Mouse (Mus musculus) mouse trophoblast stem cell (cell line): Measurements from ENCODE around the gene Car10.

Source experiments
- in situ Hi-C, 2 experiments: fragments of 300-500 bp; cut with MseI, MboI; formaldehyde crosslinking; loops; 2 replicates in 1 of 2; 3 replicates in 1 of 2; pipeline ENCODE4 v1.15.1; 2025

The Car10 gene

DNA sequence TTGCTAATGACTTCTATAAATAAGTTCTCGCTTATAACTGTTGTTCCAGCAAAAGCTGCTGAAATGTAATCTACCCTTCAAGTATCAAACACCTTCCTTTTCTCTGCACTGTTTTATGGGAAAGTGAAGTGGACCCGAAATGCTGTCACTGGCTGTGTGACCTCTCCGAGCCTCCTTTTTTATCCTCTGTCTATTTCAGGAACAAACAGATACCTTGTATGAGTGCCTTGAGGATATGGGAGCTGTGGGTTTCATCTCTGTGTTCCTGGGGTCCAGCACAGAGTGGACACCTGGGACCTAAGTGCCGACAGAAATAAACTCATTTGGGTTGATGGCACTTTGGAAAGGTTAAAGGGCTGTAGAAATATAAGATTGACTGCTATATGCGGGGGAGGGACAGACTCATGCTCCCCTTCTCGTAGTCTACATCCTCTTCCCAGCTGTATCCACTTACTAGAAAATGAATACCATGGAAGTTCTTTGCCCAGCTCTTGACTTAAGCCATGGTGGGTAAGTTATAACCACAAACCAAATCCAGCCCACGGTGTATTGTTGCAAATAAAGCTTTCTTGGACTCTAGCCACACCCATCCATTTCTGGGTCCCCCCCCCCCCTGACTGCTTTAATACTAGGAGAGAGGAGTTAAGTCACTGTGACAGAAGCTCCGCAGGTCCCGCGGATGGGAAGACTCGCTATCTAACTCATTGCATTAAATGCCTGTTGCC, 474.3 kb downstream of the Car10 start:
- in situ Hi-C loops = no loop called here

DNA sequence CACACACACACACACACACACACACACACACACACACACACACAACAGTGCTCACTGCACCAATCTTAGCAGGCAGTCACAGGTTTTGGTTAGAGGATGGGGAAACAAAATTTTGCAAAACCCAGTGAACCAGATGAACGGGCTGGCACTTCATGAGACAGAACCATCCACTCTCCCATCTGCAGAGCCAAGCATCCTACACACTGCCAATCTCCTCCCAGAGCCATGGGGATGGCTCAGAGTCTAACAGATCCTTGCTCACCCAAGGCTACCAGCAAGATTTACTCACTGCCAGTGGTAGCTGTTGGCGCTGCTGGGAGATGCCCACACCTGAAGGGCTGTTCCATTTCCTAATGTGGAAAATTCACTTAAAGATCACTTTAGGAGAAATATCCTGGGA, 479.6 kb downstream of the Car10 start:
- in situ Hi-C loops = no loop called here

DNA sequence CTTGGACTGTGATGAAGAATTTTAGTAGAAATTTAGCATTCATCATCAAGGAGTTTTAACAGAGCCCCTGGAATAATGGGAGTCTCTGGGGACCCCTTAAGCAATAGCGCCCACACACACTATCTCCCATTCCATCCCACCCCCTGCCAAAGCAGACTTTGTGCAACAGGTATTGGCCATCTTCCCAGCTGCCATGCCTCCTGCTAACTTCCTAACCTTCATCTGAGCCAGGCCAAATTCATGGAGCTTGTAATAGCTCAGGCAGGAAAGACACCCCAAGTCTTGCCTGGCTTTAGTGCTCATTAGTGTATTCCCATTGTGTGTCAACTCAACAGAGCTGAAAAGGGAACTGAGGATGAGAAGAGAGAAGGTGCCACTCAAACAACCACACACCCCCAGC, 481.8 kb downstream of the Car10 start:
- in situ Hi-C loops = no loop called here

DNA sequence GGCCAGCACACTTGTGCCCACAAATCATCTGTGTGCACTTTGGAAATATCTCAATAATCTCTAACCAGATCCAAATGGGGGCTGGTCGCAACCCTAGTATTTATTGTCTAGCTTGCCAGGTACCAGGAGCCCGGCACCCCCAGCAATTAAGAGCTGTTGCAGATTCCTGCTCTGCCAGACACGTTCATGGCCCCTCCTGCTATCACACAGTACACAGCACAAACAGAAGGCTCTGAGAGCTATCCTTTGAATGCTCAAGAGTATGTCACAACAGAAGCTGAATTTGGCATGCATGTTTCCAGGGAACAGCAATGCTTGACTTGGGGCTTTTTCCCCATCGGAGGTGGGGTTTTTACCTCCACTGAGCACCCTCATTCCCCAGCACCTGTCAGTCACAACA, 483.5 kb downstream of the Car10 start:
- in situ Hi-C loops = no loop called here

DNA sequence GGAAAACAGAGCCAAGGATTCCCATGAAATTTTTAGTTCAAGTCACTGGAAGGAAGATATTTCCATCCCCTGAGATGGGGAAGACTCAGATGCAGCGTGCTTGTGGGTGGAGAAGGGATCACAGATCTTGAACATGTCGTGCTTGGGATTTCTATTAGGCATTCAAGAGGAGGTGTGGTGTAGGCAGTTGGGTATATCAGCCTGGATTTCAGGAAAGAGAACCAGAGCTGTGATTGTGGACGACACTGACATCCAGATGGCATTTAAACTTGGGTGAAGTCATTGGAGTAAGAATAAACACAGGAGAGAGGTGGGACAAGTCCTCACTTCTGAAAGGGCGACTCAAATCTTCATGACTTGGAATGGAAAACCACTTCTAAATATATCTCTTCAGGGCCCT, 490.0 kb downstream of the Car10 start:
- in situ Hi-C loops = no loop called here

DNA sequence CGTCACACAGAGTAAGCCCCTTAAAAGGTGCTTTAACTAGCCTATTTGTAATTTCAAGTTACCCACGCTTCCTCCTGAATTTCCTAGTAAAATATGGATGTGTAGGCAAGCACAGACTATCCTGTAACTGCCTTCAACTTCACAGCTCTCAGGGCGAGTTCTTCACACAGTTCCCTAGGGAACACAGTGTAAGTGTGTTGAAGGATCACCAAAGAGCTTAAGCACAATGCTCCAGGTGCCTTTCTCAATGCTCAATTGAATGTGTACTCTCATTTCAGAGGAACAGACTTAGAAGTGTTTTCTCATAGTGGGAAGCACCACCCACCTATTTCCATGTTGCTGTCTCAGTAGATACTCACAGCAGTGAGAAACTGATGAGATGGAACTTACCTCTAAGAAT, 492.8 kb downstream of the Car10 start:
- in situ Hi-C loops = no loop called here

DNA sequence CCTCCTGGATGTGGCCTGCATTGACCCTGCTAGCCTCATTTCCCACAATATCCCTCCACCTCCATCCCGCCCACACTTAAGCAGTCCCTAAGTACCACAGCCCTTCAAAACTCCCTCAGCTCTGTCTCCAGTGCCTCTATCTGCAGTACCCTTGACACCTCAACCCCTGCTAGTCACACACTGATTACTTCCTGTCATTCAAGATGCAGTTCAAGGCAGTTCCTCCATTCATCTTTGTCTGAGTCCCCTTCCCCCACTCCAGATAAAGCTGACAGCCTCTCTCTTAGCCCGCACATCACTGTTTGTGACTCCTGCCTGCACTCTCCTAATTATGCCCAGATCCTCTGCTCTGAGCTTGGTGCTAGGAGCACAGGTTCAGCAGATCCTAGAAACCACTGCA, 496.2 kb downstream of the Car10 start:
- in situ Hi-C loops = no loop called here

DNA sequence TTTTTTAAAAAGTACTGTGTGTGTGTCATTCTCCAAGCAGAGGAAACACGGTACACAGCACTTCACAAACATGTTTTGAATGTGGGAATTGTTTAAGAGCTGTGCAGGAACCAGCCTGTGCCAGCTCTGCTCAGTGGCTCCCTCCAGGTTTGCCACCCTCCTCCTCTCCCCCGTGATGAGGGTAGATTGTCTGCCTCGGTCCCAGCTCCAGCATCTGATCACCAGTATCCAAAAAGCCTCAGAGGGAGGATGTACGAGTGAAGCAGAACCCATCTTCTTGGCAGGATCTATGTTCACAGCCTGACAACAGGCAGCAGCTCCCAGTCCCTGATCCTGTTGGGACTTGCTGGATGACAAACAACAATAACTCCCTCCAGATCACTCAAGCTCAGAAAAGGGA, 500.3 kb downstream of the Car10 start:
- in situ Hi-C loops = no loop called here

DNA sequence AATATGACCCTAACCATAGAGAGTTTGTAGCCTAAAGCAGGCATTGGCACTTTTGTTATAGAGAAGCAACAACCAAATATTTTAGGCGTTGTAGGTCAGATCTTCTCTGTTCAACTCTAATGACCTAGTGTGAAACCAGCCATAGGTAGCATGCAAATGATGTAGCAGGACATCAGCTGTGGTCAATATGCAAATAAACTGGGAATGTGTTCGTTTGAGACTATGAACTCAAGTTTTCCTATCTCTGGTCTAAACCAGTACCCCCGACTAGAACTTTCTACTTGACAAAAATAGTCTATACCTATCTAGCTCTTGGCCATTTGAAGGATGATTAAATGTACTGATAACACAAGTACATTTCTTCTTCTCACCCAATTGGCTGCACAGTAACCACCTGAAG, 501.9 kb downstream of the Car10 start:
- in situ Hi-C loops = no loop called here

DNA sequence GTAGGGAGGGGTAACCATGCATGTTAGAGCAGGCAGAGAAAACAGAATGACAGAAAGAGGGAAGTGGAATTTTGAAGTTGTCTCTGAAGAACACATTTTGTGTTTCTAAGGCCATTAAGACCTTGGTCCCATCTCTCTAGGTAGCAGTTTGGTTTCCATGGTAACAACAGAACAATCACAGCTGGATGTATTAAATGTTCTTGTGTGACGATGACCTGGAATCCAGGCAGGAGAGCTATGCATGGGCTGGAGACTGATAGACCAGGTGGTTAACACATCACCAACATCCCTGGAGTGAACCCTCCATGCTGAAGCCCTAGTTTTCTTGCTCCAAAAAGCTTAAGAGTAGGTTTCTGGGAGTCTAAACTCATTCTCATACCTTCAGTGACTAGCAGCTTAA, 505.7 kb downstream of the Car10 start:
- in situ Hi-C loops = no loop called here

DNA sequence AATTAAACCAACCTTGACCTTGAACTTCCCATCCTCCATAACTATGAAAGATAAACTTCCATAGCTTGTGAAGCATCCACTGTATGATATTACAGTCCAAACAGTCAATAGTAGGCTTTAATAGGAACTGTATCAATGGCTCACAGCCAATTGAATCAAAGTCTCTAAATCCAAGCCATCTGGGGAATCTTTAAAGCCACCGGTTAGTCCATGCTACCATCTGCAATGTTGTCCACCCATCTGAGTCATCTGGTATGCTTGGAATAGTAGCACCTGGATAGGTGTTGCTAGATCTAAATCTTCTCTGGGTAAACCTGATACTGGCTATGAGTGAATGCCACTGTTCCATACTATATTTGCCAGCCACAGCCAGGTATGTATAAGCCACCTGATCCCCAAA, 509.3 kb downstream of the Car10 start:
- in situ Hi-C loops = no loop called here

DNA sequence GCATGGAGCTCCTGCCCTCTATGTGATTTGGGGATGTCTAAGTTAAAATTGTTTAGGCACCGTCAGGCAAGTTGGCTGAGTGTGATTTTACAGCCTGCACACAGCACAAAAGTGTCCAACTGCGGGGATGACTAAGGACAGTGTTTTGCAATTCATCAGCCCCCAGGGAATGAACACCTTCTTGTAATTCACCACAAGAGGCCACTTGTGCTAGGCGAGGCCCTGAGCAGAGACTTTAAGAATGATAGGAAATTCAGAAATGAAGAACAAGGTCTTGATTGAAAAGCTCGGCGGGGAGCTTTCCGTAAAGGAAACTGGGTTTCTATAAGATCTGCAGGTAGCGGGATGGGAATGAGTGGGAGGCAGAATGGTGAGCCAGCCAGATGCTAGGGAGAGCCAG, 510.9 kb downstream of the Car10 start:
- in situ Hi-C loops = no loop called here

DNA sequence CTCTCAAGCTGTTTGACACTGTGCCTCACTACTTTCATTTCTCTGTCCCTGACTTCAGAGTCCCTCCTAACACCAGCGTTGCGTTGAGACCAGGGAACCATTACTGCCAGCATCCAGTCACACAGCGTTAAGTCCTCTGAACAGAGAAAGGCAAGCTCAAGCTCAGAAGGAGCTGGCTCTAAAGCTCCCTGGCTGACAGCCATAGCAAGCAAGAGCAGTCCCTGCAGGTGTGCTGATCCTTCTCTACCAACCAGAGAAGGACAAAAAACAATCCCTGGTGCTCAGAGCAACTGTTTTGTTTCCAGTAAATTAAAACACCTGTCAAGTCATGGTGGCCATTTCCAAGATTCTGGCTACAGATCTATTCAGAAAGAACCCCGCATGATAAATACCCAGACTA, 514.2 kb downstream of the Car10 start:
- in situ Hi-C loops = no loop called here

DNA sequence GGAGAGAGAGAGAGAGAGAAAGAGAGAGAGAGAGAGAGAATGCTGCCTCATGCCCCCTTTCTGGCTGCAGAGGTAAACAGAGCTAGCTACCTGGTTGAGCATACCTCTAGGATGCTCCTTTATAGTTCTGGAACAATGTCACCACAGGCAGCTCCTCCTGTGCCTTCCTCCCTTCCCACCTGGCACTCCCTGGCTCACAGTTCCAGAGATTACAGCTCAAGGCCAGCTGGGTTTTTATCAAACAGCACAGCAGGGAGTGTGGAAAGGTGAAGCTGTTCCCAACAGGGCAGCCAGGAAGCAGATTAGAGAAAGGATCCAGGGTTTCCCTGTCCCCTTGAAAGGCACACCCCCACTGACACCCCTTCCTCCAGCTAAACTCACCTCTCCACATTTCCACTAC, 517.0 kb downstream of the Car10 start:
- in situ Hi-C loops = no loop called here

DNA sequence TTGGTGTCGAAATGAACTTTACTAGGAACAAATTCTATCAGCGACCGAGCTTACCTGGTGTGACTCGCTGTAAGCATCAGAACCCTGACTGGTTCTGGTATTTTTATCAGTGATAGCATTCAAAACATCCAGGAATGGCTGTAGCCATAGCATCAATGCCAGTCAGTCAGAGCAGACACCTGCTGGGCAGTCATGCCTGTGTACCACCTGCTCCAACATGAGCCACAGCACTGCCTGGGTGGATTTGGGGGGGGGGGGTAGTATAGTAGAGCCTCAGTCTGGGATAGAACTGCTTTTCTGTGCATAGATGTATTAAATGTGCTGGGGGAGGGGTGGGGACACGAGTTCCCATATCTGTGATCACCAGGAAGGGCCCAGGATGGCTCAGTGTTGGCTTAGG, 525.8 kb downstream of the Car10 start:
- in situ Hi-C loops = no loop called here

DNA sequence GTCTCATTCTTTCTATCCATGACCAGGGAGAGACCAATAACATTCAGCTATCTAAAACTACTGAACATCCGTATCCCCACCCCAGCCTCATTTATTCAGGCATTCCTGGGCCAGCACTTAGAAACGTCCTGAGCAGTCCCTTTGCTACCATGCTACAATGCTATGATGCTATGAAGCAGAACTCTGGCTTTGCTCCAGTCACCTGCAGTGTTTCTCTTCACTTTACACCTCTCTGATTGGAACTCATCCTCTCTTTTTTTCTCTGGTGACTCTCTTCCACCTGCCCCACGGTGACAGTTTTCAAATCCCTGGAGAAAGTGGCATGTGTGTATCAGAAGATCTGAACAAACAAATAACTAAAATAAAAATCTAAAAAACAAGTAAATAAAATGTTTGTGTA, 541.6 kb downstream of the Car10 start:
- in situ Hi-C loops = no loop called here

DNA sequence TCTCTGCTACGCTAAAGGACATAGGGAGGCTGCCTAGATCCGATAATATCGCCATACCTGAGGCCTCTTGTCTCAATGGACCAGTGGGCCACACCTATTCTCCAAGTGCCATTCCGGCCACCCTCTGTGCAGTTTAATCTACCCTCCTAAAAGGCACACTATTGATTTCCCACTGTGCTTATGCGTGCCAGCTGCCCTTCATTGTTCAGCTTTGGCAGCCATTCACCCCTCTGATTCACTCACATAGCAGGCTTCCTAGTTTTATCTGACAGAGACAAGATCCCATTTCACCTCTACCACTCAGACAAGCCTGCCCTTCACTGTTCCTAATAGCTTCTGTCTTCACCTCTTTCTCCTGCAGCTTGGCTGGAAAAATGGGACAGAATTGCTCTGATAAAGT, 543.1 kb downstream of the Car10 start:
- in situ Hi-C loops = no loop called here

DNA sequence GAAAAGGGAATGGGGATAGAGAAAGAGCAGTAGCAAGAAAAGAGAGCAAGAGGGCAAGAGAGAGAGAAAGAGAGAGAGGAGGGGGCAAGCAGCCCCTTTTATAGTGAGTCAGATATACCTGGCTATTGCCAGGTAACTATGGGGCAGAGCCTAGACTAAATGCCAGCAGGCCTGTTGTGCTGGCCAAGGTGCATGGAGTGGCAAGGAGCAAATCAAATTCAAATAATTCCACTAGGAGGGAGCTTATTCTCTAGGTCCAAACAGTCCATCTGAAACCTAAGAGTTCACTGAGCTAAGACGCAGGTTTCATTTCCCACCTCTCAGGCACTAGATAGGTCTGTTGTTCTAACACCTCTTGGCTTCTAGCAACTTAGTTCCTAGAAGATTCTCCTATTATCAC, 544.5 kb downstream of the Car10 start:
- in situ Hi-C loops = no loop called here

DNA sequence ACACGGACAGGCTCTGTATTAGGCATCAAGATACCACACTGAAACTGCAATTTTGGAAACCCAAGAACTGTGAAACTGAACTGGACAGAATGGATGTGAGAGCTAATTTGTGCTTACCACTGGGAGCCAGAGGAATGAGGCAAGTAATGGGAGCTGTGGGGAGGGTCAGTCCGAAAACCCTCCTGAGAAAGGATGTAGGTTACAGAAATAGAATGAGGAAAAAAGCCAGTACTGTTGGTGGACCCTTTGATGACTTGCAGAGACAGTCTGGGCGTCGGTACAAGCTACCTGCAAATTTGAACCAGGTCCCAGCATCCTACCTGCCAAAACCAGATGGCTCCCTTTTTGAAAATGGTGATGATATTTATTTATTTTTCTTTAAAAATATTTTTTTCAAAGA, 545.2 kb downstream of the Car10 start:
- in situ Hi-C loops = no loop called here

DNA sequence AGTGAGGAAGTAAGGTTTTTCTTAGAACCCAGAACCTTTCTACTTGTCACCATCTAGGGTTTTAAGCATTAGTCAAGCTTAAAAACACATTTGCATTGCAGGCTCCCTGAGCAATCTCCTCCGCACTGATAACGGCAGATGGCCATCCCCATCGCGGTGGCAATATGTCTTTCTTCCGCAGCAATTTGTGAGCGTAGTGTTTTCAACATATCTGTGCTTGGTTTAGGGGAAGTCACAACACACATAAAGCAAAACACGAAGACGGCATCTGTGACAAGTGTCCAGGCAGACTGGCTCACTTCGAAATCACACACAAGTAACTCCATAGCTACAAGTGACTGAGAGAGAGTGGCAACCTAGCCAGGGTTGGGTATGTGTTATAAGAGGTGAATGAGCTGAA, 545.6 kb downstream of the Car10 start:
- in situ Hi-C loops = no loop called here

DNA sequence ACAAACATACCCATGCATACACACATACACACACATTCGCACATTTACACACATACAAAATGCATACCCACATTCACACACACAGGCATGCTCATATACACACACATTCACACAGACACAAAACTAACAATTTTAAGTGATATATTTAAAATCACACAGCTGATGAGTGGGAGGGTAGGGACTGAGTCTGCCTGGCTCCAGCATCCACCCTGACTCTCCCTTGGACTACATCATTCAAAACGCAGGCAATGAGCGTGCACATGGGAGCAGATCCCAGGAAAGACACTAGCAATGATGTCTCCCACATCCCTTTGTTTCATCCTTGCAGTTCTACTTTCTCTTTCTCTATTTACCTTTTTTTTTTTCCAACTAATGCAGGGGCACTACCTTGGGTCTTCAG, 548.4 kb downstream of the Car10 start:
- in situ Hi-C loops = no loop called here
